Mouse (Mus musculus) E14TG2a.4 (cell line): Measurements from ENCODE around the gene Med13.
"Not testable (repeated sequence)": the region's sequence is repeated elsewhere in the genome, so short reads cannot be mapped to it uniquely, and the experiment has no call there.

ENCODE experiments used
- H3K27me3 ChIP-seq: 2 replicates; pipeline ENCODE4 v1.6.1; 2014; ENCODE audit warnings: low read length, control low read depth; ENCODE audit not compliant: insufficient read depth
- H3K36me3 ChIP-seq: 2 replicates; pipeline ENCODE4 v1.6.1; 2014; ENCODE audit warnings: low read length, control low read depth; ENCODE audit not compliant: insufficient read depth
- H3K4me1 ChIP-seq: replicated peaks from 2 replicates; pipeline ENCODE4 v1.6.1; 2014; ENCODE audit warnings: low read depth, low read length, control low read depth
- H3K4me3 ChIP-seq: replicated peaks from 2 replicates; pipeline ENCODE4 v1.5.1; 2014; ENCODE audit warnings: mild to moderate bottlenecking, low read length
- H3K9me3 ChIP-seq: 2 replicates; pipeline ENCODE4 v1.6.1; 2014; ENCODE audit warnings: low read length, control low read depth
- CTCF ChIP-seq: conservative IDR thresholded peaks from 2 replicates; pipeline ENCODE4 v1.5.1; 2014; ENCODE audit warnings: low read length
- NANOG ChIP-seq: IDR thresholded peaks from 2 replicates; pipeline ENCODE4 v1.6.1; 2014; ENCODE audit warnings: borderline replicate concordance, low read length, mixed read lengths
- POU5F1 ChIP-seq: IDR thresholded peaks from 2 replicates; pipeline ENCODE4 v1.6.1; 2014; ENCODE audit warnings: low read length, borderline replicate concordance

The Med13 gene

GRCm38 (mm10) chr11:86349325-86349724 lies 8.1 kb downstream of the Med13 start:
- Histone ChIP-seq H3K4me1 (peaks cover 10% of the 10 kb centered on the region; the same call in 1 of the 2 replicates), H3K27me3 (no peaks in the 10 kb centered on the region), H3K36me3 (peaks cover 32% of the 10 kb centered on the region), H3K9me3 (no peaks in the 10 kb centered on the region), H3K4me3 (no peak overlapping the region)
- TF ChIP-seq CTCF (no peak), NANOG (no peak), POU5F1 (no peak)

- Histone ChIP-seq H3K4me3 (no peak overlapping the region), H3K4me1 (peaks cover 6% of the 10 kb centered on the region; the same call in 1 of the 2 replicates), H3K36me3 (peaks cover 32% of the 10 kb centered on the region), H3K27me3 (no peaks in the 10 kb centered on the region), H3K9me3 (no peaks in the 10 kb centered on the region)
- TF ChIP-seq POU5F1 (no peak), CTCF (no peak), NANOG (no peak)
These were observed 8.5 kb downstream of the Med13 start for GRCm38 (mm10) chr11:86348872-86349271.

- H3K4me1 ChIP-seq, result 0 out of 2 replicates have a peak, but pooled peaks cover 4% of the 10 kb centered on the region
- no peaks in the 10 kb centered on the region for H3K27me3 ChIP-seq
- H3K4me3 ChIP-seq, result no peak overlapping the region
- H3K36me3 ChIP-seq, result peaks cover 23% of the 10 kb centered on the region
- H3K9me3 ChIP-seq, result no peaks in the 10 kb centered on the region
- TF ChIP-seq POU5F1, result no peak
- TF ChIP-seq NANOG, result no peak
- TF ChIP-seq CTCF, result no peak
These were observed 9.8 kb downstream of the Med13 start for GRCm38 (mm10) chr11:86347387-86348122.

- H3K4me3 ChIP-seq, result no peak overlapping the region
- H3K27me3 ChIP-seq, result no peaks in the 10 kb centered on the region
- no peak for TF ChIP-seq CTCF
- TF ChIP-seq POU5F1, result no peak
- TF ChIP-seq NANOG, result no peak
- peaks cover 24% of the 10 kb centered on the region for H3K36me3 ChIP-seq
- no peaks in the 10 kb centered on the region for H3K4me1 ChIP-seq
- H3K9me3 ChIP-seq, result no peaks in the 10 kb centered on the region
These were observed 10.9 kb downstream of the Med13 start for GRCm38 (mm10) chr11:86346525-86346924.

- not testable (repeated sequence) for H3K4me3 ChIP-seq, H3K4me1 ChIP-seq, H3K9me3 ChIP-seq, H3K27me3 ChIP-seq
- peaks cover 24% of the 10 kb centered on the region for H3K36me3 ChIP-seq
These were observed 12.5 kb downstream of the Med13 start for GRCm38 (mm10) chr11:86344940-86345339.

- Histone ChIP-seq H3K36me3 (peaks cover 40% of the 10 kb centered on the region), H3K4me1 (no peaks in the 10 kb centered on the region), H3K9me3 (no peaks in the 10 kb centered on the region), H3K4me3 (no peak overlapping the region), H3K27me3 (no peaks in the 10 kb centered on the region)
- TF ChIP-seq POU5F1, result no peak
- no peak for TF ChIP-seq CTCF
- no peak for TF ChIP-seq NANOG
These were observed 33.2 kb downstream of the Med13 start for GRCm38 (mm10) chr11:86324251-86324650.

- H3K4me1 ChIP-seq, H3K27me3 ChIP-seq, H3K4me3 ChIP-seq, H3K9me3 ChIP-seq: not testable (repeated sequence)
- H3K36me3 ChIP-seq, result peaks cover 27% of the 10 kb centered on the region
These were observed 42.4 kb downstream of the Med13 start for GRCm38 (mm10) chr11:86314992-86315391.

- Histone ChIP-seq H3K4me3 (no peak overlapping the region), H3K4me1 (no peaks in the 10 kb centered on the region), H3K9me3 (no peaks in the 10 kb centered on the region), H3K36me3 (peaks cover 24% of the 10 kb centered on the region), H3K27me3 (no peaks in the 10 kb centered on the region)
- TF ChIP-seq CTCF (no peak), NANOG (no peak), POU5F1 (no peak)
These were observed 47.1 kb downstream of the Med13 start for GRCm38 (mm10) chr11:86310280-86310679.

GRCm38 (mm10) chr11:86292201-86292600 lies 65.2 kb downstream of the Med13 start:
- H3K9me3 ChIP-seq, H3K27me3 ChIP-seq, H3K4me3 ChIP-seq, H3K4me1 ChIP-seq: not testable (repeated sequence)
- H3K36me3 ChIP-seq, result peaks cover 45% of the 10 kb centered on the region
